Mouse (Mus musculus) Patski (cell line): ENCODE data around the gene Cenpu. TPM values are rescaled to one million over a fixed set of nuclear protein-coding genes. Genes with fewer than 3 reads are reported as not detected.
A peak's percentile ranks its signal among the peaks of the same experiment; 100 is the strongest.

ENCODE experiments used
- ATAC-seq: fragments of 100-300 bp; one replicate; pipeline ENCODE4 v1.8.0; 2021
- CTCF ChIA-PET: fragments of 350-600 bp; sonication (Branson Sonifier 250); formaldehyde crosslinking; loops from one replicate; lab custom pipeline; 2022; ENCODE audit warnings: inconsistent platforms; lab: Charles Lee
- POLR2A ChIA-PET: fragments of 350-600 bp; sonication (Branson Sonifier 250); formaldehyde crosslinking; loops from one replicate; lab custom pipeline; 2022; ENCODE audit warnings: antibody characterized with exemption, inconsistent platforms; lab: Charles Lee
- DNase-seq: peaks from one replicate; pipeline ENCODE4 v3.0.0-alpha.2; 2011; ENCODE audit warnings: low read depth, low spot score
- H3K27me3 ChIP-seq: fragments of 371-371 bp; one replicate; pipeline ENCODE4 v1.5.1; 2021
- CTCF ChIP-seq: fragments of 100-300 bp; IDR thresholded peaks from one replicate; pipeline ENCODE4 v1.5.1; 2021
- in situ Hi-C: fragments of 300-500 bp; cut with MboI; formaldehyde crosslinking; loops from 3 replicates; pipeline ENCODE4 v1.11.1; 2018; ENCODE audit warnings: low pct_unique_long_range_greater_than_20kb, mixed read lengths
- polyA plus RNA-seq: library from polyadenylated mRNA; unstranded; gene quantifications from one replicate; pipeline ENCODE4 v1.2.3, GENCODE M21; 2021

The Cenpu gene
- polyA plus RNA-seq, 1 experiment from 2014 or later = 7.9 TPM

GRCm38 (mm10) chr8:46520667-46521066 is 31.2 kb upstream of the Cenpu start:
- ATAC-seq (no peak), DNase-seq (no peak)
- CTCF ChIA-PET = no interaction called here
- in situ Hi-C loops = no loop called here
- TF ChIP-seq CTCF = no peak
- no peaks in the 10 kb centered on the region for H3K27me3 ChIP-seq
- POLR2A ChIA-PET = no interaction called here

GRCm38 (mm10) chr8:46526098-46526497 is 25.7 kb upstream of the Cenpu start:
- CTCF ChIA-PET = no interaction called here
- TF ChIP-seq CTCF = no peak
- no peak for ATAC-seq
- POLR2A ChIA-PET = no interaction called here
- no peaks in the 10 kb centered on the region for H3K27me3 ChIP-seq
- no peak for DNase-seq
- in situ Hi-C loops = no loop called here

GRCm38 (mm10) chr8:46526821-46527220 is 25.0 kb upstream of the Cenpu start:
- no peak for TF ChIP-seq CTCF
- in situ Hi-C loops = no loop called here
- DNase-seq (no peak), ATAC-seq (no peak)
- H3K27me3 ChIP-seq = no peaks in the 10 kb centered on the region
- ChIA-PET CTCF (interaction anchor here (1.2 kb wide), 1 partner anchor 11 kb away, joined by 5 read pairs; no protein-coding TSS in a partner anchor), POLR2A (no interaction called here)

GRCm38 (mm10) chr8:46529508-46529907 is 22.3 kb upstream of the Cenpu start:
- H3K27me3 ChIP-seq = no peaks in the 10 kb centered on the region
- in situ Hi-C loops = no loop called here
- ChIA-PET POLR2A (no interaction called here), CTCF (interaction anchor here (0.9 kb wide), 1 partner anchor 17 kb away, joined by 3 read pairs; no protein-coding TSS in a partner anchor)
- no peak for TF ChIP-seq CTCF
- peak; percentile 39 for DNase-seq
- peak; percentile 93 for ATAC-seq

- DNase-seq (no peak), ATAC-seq (no peak)
- ChIA-PET POLR2A (no interaction called here), CTCF (interaction anchor here (0.9 kb wide), 1 partner anchor 16 kb away, joined by 3 read pairs; no protein-coding TSS in a partner anchor)
- no peaks in the 10 kb centered on the region for H3K27me3 ChIP-seq
- TF ChIP-seq CTCF = no peak
- in situ Hi-C loops = no loop called here
These were observed 21.3 kb upstream of the Cenpu start for GRCm38 (mm10) chr8:46530541-46530940.

GRCm38 (mm10) chr8:46533926-46534325 is 17.9 kb upstream of the Cenpu start:
- CTCF ChIA-PET = no interaction called here
- TF ChIP-seq CTCF = no peak
- in situ Hi-C loops = no loop called here
- DNase-seq = no peak
- POLR2A ChIA-PET = interaction anchor here (0.8 kb wide), 1 partner anchor 223 kb away, joined by 3 read pairs; no protein-coding TSS in a partner anchor
- H3K27me3 ChIP-seq = no peaks in the 10 kb centered on the region
- no peak for ATAC-seq

- ATAC-seq (peak; percentile 12), DNase-seq (no peak)
- no peaks in the 10 kb centered on the region for H3K27me3 ChIP-seq
- CTCF ChIA-PET = interaction anchor here (1.2 to 1.6 kb wide), 3 partner anchors 51 to 229 kb away, joined by 3 to 4 read pairs (median 3); no protein-coding TSS in a partner anchor
- in situ Hi-C loops = loop anchor here (10.0 kb wide), 1 partner anchor 295 kb away; no protein-coding TSS in a partner anchor
- POLR2A ChIA-PET = interaction anchor here (0.8 to 1.0 kb wide), 2 partner anchors 12 to 329 kb away, joined by 3 read pairs; partner anchors contain the start of gene Slc25a4
- no peak for TF ChIP-seq CTCF
These were observed 12.1 kb upstream of the Cenpu start for GRCm38 (mm10) chr8:46539701-46540100.

- DNase-seq (no peak), ATAC-seq (no peak)
- ChIA-PET CTCF (no interaction called here), POLR2A (no interaction called here)
- no peaks in the 10 kb centered on the region for H3K27me3 ChIP-seq
- in situ Hi-C loops = loop anchor here (10.0 kb wide), 1 partner anchor 298 kb away; no protein-coding TSS in a partner anchor
- TF ChIP-seq CTCF = no peak
These were observed 8.6 kb upstream of the Cenpu start for GRCm38 (mm10) chr8:46543191-46543590.

GRCm38 (mm10) chr8:46543662-46544061 is 8.2 kb upstream of the Cenpu start:
- POLR2A ChIA-PET = no interaction called here
- no peaks in the 10 kb centered on the region for H3K27me3 ChIP-seq
- no peak for TF ChIP-seq CTCF
- CTCF ChIA-PET = no interaction called here
- ATAC-seq = no peak
- DNase-seq = no peak
- in situ Hi-C loops = loop anchor here (10.0 kb wide), 1 partner anchor 299 kb away; no protein-coding TSS in a partner anchor

- ChIA-PET POLR2A (no interaction called here), CTCF (interaction anchor here (5.3 kb wide), 1 partner anchor 235 kb away, joined by 32 read pairs; no protein-coding TSS in a partner anchor)
- ATAC-seq (no peak), DNase-seq (no peak)
- in situ Hi-C loops = loop anchor here (5.0 to 10.0 kb wide), 3 partner anchors 49 to 301 kb away; no protein-coding TSS in a partner anchor
- no peak for TF ChIP-seq CTCF
- H3K27me3 ChIP-seq = no peaks in the 10 kb centered on the region
These were observed 6.0 kb upstream of the Cenpu start for GRCm38 (mm10) chr8:46545854-46546253.
